Mouse (Mus musculus): Measurements from ENCODE around the gene B2m. TPM values are rescaled to one million over a fixed set of nuclear protein-coding genes. Genes with fewer than 3 reads are reported as not detected.

Gene B2m
- polyA plus RNA-seq, 1 experiment from 2014 or later, result 119 TPM

DNA sequence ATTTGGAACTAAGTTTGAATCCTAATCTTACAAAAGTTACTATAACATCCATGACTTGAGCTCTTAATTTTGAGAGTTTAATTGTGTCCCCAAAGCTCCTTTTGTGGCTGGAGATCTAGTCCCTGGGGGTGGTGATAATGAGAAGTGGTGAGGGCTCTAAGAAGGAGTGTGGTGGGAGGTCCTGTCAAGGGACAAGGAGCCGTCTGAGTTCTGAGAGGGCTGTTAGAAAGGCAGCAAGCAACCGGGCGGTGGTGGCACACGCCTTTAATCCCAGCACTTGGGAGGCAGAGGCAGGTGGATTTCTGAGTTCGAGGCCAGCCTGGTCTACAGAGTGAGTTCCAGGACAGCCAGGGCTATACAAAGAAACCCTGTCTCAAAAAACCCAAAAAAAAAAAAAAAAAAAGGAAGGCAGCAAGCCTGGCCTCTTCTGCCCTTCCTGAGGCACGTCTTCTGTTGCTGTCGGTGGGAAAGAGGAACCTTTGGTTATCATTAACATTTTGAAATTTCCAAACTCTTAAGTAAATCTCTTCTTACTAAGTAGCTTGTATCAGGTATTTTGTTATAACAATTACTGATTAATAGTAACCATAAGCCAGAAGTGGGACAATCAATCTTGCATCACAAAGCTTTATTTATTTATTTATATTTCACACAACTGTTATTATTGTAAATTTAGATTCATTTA is 6.3 kb downstream of the B2m start:
- Histone ChIP-seq H3K36me3 (no peaks in the 10 kb centered on the region), H3K27me3 (0 out of 2 replicates have a peak, but pooled peaks cover 3% of the 10 kb centered on the region), H3K4me1 (replicated peaks) (no peaks in the 10 kb centered on the region), H3K4me2 (no peak overlapping the region), H3K27ac (no peak overlapping the region), H3K9ac (no peak overlapping the region), H3K4me3 (no peak overlapping the region), H3K9me3 (no peaks in the 10 kb centered on the region)
- ATAC-seq (ENCODE audit: low FRiP score), result no peak
- 89% methylated on average over 7 of the region's 7 CpGs for WGBS

DNA sequence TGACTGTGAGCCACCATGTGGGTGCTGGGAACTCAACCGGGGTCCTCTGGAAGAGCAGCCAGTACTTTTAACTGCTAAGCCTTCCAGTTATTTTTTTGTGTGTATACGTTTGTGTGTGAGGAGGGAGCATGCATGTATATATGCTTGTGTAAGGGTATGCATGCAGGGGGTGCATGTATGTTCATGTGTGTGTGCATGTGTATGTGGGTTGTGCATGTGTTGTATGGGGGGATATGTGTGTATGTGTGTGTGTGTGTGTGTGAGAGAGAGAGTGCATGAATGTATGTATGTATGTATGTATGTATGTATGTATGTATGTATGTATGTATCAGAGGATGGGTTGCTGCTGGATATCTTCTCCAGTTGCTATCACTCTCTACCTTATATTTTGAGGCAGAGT is 7.0 kb downstream of the B2m start:
- no peak overlapping the region for H3K9ac ChIP-seq
- no peak overlapping the region for H3K4me2 ChIP-seq
- H3K9me3 ChIP-seq, result no peaks in the 10 kb centered on the region
- 90% methylated on average over 2 of the region's 2 CpGs for WGBS
- no peaks in the 10 kb centered on the region for H3K4me1 ChIP-seq (replicated peaks)
- no peaks in the 10 kb centered on the region for H3K36me3 ChIP-seq
- no peak overlapping the region for H3K4me3 ChIP-seq
- no peaks in the 10 kb centered on the region for H3K27me3 ChIP-seq
- no peak overlapping the region for H3K27ac ChIP-seq
- no peak for ATAC-seq (ENCODE audit: low FRiP score)

DNA sequence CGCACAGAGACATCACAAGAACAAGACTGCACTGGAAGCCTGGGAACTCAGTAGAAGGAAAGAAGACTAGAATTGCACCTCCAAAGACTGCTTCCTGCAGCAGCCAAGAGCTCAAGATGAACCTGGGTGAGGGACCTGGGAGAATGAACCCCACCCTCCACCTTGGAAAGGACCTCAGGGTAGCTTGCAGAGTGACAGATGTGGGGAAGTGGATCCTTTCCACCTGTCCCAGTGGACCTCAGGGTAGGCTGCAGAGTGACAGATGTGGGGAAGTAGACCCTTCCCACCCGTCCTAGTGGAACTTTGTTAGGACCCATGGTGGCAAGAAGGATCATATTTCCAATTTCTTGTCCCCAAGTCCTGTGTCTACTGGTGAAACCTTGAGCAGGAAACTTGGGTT is 7.8 kb downstream of the B2m start:
- WGBS, result 79% methylated on average over 2 of the region's 2 CpGs
- H3K27ac ChIP-seq, result no peak overlapping the region
- no peak overlapping the region for H3K9ac ChIP-seq
- H3K9me3 ChIP-seq, result no peaks in the 10 kb centered on the region
- no peaks in the 10 kb centered on the region for H3K27me3 ChIP-seq
- no peaks in the 10 kb centered on the region for H3K36me3 ChIP-seq
- no peak overlapping the region for H3K4me3 ChIP-seq
- H3K4me2 ChIP-seq, result no peak overlapping the region
- ATAC-seq (ENCODE audit: low FRiP score), result no peak
- no peaks in the 10 kb centered on the region for H3K4me1 ChIP-seq (replicated peaks)

DNA sequence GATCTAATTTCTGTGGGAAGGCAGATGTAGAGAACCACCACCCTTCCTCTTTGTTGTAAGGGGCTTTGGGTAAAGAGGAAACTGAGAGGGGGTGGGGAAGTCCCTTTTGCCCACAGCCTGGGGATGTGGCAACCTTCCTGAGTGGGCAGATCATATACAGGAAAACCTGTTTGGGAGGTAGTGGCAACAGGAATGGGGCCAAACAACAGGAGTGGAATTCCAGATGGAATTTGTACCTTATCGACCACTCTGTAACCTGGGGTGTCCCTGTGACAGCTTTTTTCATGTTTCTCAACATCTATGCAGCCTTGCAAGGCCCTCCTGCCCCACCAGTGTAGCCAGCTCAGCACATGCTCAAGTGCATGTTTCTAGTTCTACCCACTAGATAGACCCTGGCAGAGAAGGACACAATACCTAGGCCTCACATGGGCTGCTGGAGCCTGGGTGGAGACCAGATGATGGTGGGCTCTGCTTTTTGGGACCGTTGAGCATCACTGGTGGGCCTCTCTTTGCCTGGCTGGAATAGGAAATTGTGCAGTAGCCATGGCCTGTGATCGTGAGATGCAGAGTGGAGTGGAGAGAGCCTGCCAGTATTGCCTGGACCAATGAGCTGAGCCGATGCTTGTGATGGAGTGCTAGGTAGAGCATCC is 8.7 kb downstream of the B2m start:
- H3K27me3 ChIP-seq, result no peaks in the 10 kb centered on the region
- 93% methylated on average over 4 of the region's 4 CpGs for WGBS
- no peak for ATAC-seq (ENCODE audit: low FRiP score)

DNA sequence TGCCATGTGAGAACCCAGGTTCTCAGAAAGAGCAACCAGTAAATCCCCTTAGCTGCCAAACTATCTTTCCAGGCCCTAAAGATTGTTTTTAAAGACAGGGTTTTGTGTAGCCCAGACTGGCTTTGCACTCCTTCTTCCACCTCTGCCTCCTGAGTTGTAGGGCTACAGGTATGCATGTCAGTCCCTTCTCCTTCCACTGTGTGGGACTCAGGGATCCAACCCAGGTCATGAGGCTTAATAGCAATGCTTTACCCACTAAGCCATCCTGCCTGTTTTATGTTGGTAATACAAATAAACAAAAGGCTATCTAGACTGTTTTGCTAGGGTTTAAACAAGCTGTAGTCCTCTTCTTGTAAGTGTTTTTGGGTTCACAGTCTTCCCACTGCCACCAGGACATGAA is 10.1 kb downstream of the B2m start:
- Histone ChIP-seq H3K36me3 (no peaks in the 10 kb centered on the region), H3K9me3 (no peaks in the 10 kb centered on the region), H3K27ac (no peak overlapping the region), H3K4me2 (no peak overlapping the region), H3K9ac (no peak overlapping the region), H3K27me3 (no peaks in the 10 kb centered on the region), H3K4me1 (replicated peaks) (no peaks in the 10 kb centered on the region), H3K4me3 (no peak overlapping the region)
- no peak for ATAC-seq (ENCODE audit: low FRiP score)

More for the DNA sequence above, 8.7 kb downstream of the B2m start:
- no peak overlapping the region for H3K4me3 ChIP-seq
- no peaks in the 10 kb centered on the region for H3K4me1 ChIP-seq (replicated peaks)
- no peak overlapping the region for H3K4me2 ChIP-seq
- no peak overlapping the region for H3K9ac ChIP-seq
- no peaks in the 10 kb centered on the region for H3K9me3 ChIP-seq
- H3K27ac ChIP-seq, result no peak overlapping the region
- H3K36me3 ChIP-seq, result no peaks in the 10 kb centered on the region

GRCm38 (mm10) chr2:122158362-122158802 is 10.9 kb downstream of the B2m start:
- H3K9me3 ChIP-seq, result no peaks in the 10 kb centered on the region
- no peak overlapping the region for H3K9ac ChIP-seq
- H3K27ac ChIP-seq, result no peak overlapping the region
- H3K4me2 ChIP-seq, result no peak overlapping the region
- H3K36me3 ChIP-seq, result no peaks in the 10 kb centered on the region
- ATAC-seq (ENCODE audit: low FRiP score), result no peak
- WGBS, result 62% methylated on average over 6 of the region's 6 CpGs
- no peaks in the 10 kb centered on the region for H3K27me3 ChIP-seq
- H3K4me3 ChIP-seq, result no peak overlapping the region
- no peaks in the 10 kb centered on the region for H3K4me1 ChIP-seq (replicated peaks)

DNA sequence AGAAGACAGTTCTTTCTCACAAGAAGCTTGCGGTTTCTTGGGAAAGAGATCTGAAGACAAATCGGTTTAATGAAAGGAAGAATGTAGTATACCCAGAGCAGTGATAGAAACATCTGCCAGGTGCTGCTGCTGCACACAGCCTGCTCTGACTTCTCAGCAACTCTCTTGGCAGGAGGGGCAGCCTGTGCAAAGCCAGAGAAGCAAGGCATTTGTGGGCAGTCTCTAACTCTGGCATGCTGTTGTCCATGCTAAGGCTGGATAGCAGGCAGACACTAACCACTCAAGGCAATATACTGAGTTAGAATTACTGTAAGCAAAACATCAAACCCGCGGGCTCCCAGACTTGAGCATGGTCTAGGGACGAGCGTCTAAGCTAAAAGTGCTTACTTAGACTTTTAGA is 12.2 kb downstream of the B2m start:
- Histone ChIP-seq H3K4me1 (replicated peaks) (no peaks in the 10 kb centered on the region), H3K9me3 (no peaks in the 10 kb centered on the region), H3K27ac (no peak overlapping the region), H3K27me3 (no peaks in the 10 kb centered on the region), H3K4me3 (no peak overlapping the region), H3K9ac (no peak overlapping the region), H3K4me2 (no peak overlapping the region), H3K36me3 (no peaks in the 10 kb centered on the region)
- 91% methylated on average over 6 of the region's 6 CpGs for WGBS
- no peak for ATAC-seq (ENCODE audit: low FRiP score)

DNA sequence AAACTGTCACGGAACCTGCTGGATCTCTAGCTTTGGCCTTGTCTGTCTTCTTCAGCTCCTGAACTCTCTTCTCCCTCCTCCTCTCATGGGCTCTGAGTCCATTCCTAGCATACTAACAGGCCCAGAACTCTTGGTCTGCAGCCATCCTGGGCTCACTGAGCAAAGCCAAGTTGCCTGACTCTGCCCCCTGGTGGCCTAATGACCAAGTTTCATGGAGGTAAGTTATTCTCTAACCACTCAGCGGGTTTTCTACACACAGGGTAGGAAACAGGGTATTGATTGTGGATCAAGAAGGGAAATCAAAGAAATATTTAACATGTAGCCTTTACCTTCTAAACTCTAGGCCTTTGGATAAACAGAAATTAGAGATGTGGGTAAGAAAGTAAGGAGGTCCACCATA is 13.2 kb downstream of the B2m start, which contains the start of gene Trim69:
Gene Trim69 (plus strand): TSS at position 21 of the 400 bp plus-strand sequence.
- no peaks in the 10 kb centered on the region for H3K27me3 ChIP-seq
- 38% methylated on average over 2 of the region's 2 CpGs for WGBS

DNA sequence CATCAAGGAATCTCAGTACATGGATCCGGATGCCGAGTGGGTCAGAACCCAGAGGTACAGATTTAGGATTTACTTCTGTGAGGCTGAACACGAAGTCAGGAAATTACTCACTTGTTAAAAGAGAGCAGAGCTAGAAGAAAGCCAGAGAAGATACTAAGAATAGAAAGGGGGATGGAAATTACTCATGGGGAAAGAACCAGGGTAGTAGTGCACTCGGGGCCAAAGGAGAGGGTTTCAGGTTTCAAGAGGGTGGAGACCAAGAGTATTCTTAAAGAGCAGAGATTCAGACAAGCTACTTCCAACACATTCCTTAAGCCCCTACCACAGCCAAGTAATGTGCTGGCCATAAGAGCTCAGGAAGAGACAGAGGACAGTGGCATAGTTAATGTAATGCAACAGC is 14.1 kb downstream of the B2m start:
- no peak for ATAC-seq (ENCODE audit: low FRiP score)
- Histone ChIP-seq H3K4me1 (replicated peaks) (no peaks in the 10 kb centered on the region), H3K9me3 (no peaks in the 10 kb centered on the region), H3K9ac (no peak overlapping the region), H3K4me3 (no peak overlapping the region), H3K27me3 (no peaks in the 10 kb centered on the region), H3K4me2 (no peak overlapping the region), H3K36me3 (no peaks in the 10 kb centered on the region), H3K27ac (no peak overlapping the region)
- WGBS, result 24% methylated on average over 4 of the region's 4 CpGs

More for the DNA sequence above, 13.2 kb downstream of the B2m start, which contains the start of gene Trim69:
- no peak within 1 kb of the TSS for H3K4me3 ChIP-seq
- no peak within 1 kb of the TSS for H3K9ac ChIP-seq
- no peaks in the 10 kb centered on the region for H3K36me3 ChIP-seq
- 0 out of 2 replicates have a peak, but pooled peaks have one; percentile 46 for ATAC-seq (ENCODE audit: low FRiP score)
- no peaks in the 10 kb centered on the region for H3K4me1 ChIP-seq (replicated peaks)
- no peaks in the 10 kb centered on the region for H3K9me3 ChIP-seq
- no peak within 1 kb of the TSS for H3K4me2 ChIP-seq
- H3K27ac ChIP-seq, result no peak within 1 kb of the TSS

DNA sequence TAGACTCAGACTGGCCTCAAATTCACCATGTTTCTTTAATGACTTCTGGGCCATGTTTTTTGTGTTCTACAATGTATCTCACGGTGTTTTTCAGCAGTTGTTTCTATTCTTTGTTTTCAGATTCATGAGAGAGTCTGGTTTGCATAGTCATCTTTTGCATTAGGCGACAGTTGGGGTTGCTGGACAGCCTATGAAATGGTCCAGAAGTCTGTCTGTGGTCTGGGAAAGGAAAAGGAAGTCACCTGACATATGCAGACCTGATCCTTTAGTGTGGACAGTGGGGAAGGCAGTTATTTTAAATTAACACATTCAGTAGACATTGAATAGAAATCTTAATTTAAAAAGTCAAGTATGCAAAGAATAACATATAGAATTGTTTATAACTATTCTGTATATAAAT is 15.0 kb downstream of the B2m start:
- no peak overlapping the region for H3K4me3 ChIP-seq
- no peaks in the 10 kb centered on the region for H3K27me3 ChIP-seq
- no peak overlapping the region for H3K27ac ChIP-seq
- no peak overlapping the region for H3K9ac ChIP-seq
- H3K9me3 ChIP-seq, result no peaks in the 10 kb centered on the region
- H3K4me1 ChIP-seq (replicated peaks), result no peaks in the 10 kb centered on the region
- 75% methylated on average over 2 of the region's 2 CpGs for WGBS
- H3K36me3 ChIP-seq, result no peaks in the 10 kb centered on the region
- ATAC-seq (ENCODE audit: low FRiP score), result no peak
- H3K4me2 ChIP-seq, result no peak overlapping the region

DNA sequence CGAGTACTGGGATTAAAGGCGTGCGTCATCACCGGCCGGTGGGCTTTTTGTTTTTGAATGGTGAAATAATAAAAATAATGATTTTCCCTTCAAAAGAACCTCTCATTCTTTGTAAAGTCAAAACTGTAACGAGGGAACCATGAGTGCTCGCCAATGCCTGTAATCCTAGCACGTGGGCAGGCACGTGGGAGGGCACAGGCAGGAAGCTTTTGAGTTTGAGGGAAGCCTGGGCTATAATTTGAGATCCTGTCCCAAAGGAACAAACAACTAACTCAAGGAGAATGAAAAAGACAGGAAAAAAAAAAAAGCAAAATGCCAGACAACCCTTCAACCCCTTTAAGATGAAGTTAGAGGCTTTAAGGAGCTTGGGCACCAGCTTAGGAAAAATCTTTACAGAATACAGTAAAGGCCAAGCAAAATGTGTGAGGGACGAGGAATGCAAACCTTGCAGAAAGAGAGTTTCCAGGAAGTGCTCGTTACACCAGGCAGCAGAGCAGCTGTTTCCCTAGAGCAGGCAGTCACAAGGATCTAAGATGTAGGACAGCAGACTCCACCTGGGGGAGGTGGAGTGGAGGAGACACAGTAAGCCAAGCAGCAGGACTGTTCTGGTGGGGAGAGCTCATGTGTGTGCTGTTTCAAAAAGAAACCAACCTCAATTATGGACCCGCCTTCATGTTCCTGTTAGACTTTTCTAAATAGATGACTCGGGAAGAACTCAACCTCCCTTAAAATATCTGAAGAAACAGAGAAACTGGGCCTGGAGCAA is 16.1 kb downstream of the B2m start:
- 83% methylated on average over 13 of the region's 13 CpGs for WGBS
- no peak for ATAC-seq (ENCODE audit: low FRiP score)
- no peak overlapping the region for H3K9ac ChIP-seq
- H3K36me3 ChIP-seq, result no peaks in the 10 kb centered on the region
- no peak overlapping the region for H3K4me3 ChIP-seq
- H3K27me3 ChIP-seq, result no peaks in the 10 kb centered on the region
- no peaks in the 10 kb centered on the region for H3K9me3 ChIP-seq
- no peak overlapping the region for H3K4me2 ChIP-seq
- no peaks in the 10 kb centered on the region for H3K4me1 ChIP-seq (replicated peaks)
- H3K27ac ChIP-seq, result no peak overlapping the region

GRCm38 (mm10) chr2:122164293-122164692 is 16.8 kb downstream of the B2m start:
- 88% methylated on average over 11 of the region's 11 CpGs for WGBS
- no peak for ATAC-seq (ENCODE audit: low FRiP score)

More at GRCm38 (mm10) chr2:122164293-122164692, 16.8 kb downstream of the B2m start:
- Histone ChIP-seq H3K9me3 (no peaks in the 10 kb centered on the region), H3K27ac (no peak overlapping the region), H3K4me2 (no peak overlapping the region), H3K4me3 (no peak overlapping the region), H3K4me1 (replicated peaks) (no peaks in the 10 kb centered on the region), H3K36me3 (no peaks in the 10 kb centered on the region), H3K9ac (no peak overlapping the region), H3K27me3 (no peaks in the 10 kb centered on the region)
